Mouse (Mus musculus) neural tube, embryonic 15.5 days (tissue): ENCODE data around the gene B3gat3. TPM values are rescaled to one million over a fixed set of nuclear protein-coding genes. Genes with fewer than 3 reads are reported as not detected.
"Not testable (repeated sequence)": the region's sequence is repeated elsewhere in the genome, so short reads cannot be mapped to it uniquely, and the experiment has no call there.

Experiments used
- ATAC-seq: fragments of 200-750 bp; cut with Nextera tagmentation; 2 replicates; pipeline ENCODE4 v1.8.0; 2017; ENCODE audit warnings: mild to moderate bottlenecking, moderate TSS enrichment, moderate library complexity; ENCODE audit not compliant: low FRiP score
- H3K27ac ChIP-seq: fragments of 300-500 bp; sonication (generic); replicated peaks from 2 replicates; pipeline ENCODE4 v1.5.1; 2015; ENCODE audit warnings: mild to moderate bottlenecking, inconsistent platforms
- H3K27me3 ChIP-seq: fragments of 300-500 bp; sonication (generic); replicated peaks from 2 replicates; pipeline ENCODE4 v1.6.1; 2015; ENCODE audit warnings: inconsistent platforms
- H3K36me3 ChIP-seq: fragments of 300-500 bp; sonication (generic); 2 replicates; pipeline ENCODE4 v1.6.1; 2015; ENCODE audit warnings: inconsistent platforms
- H3K4me1 ChIP-seq: fragments of 300-500 bp; sonication (generic); 2 replicates; pipeline ENCODE4 v1.6.1; 2015; ENCODE audit warnings: inconsistent platforms
- H3K4me2 ChIP-seq: fragments of 300-500 bp; sonication (generic); 2 replicates; pipeline ENCODE4 v1.6.1; 2015; ENCODE audit warnings: inconsistent platforms, mild to moderate bottlenecking, moderate library complexity
- H3K4me3 ChIP-seq: fragments of 300-500 bp; sonication (generic); replicated peaks from 2 replicates; pipeline ENCODE4 v1.5.1; 2015; ENCODE audit warnings: mild to moderate bottlenecking, inconsistent platforms
- H3K9ac ChIP-seq: fragments of 300-500 bp; sonication (generic); replicated peaks from 2 replicates; pipeline ENCODE4 v1.6.1; 2015; ENCODE audit warnings: mild to moderate bottlenecking, inconsistent platforms
- H3K9me3 ChIP-seq: fragments of 300-500 bp; sonication (generic); replicated peaks from 2 replicates; pipeline ENCODE4 v1.6.1; 2016; ENCODE audit warnings: inconsistent platforms
- WGBS: fragments of 180-500 bp; shearing (Covaris S2); methylation state at CpG from one replicate; pipeline ENCODE4 v1.1.7; 2015; ENCODE audit warnings: mixed read lengths; 5-methylcytosine and 5-hydroxymethylcytosine counted together
- polyA plus RNA-seq: library from polyadenylated mRNA; unstranded; fragments of >200 nt; fragmentation: Nextera tagmentation; extraction: Ambion mirVana; gene quantifications from 2 replicates; pipeline ENCODE4 v1.2.1, GENCODE M21; 2015

The B3gat3 gene
- 80.4 and 89.1 TPM in 2 replicates for polyA plus RNA-seq

- Histone ChIP-seq H3K9ac (peak within 1 kb of the TSS; percentile 64), H3K4me1 (peaks cover 18% of the 10 kb centered on the region), H3K9me3 (no peaks in the 10 kb centered on the region), H3K27me3 (no peaks in the 10 kb centered on the region), H3K4me2 (peak within 1 kb of the TSS; percentile 67), H3K27ac (peak within 1 kb of the TSS; percentile 90), H3K36me3 (peaks cover 25% of the 10 kb centered on the region), H3K4me3 (peak within 1 kb of the TSS; percentile 66)
- 1% methylated on average over 50 of the region's 50 CpGs for WGBS
- peak; percentile 97 for ATAC-seq
Observed at GRCm38 (mm10) chr19:8920073-8920736, at the start of gene B3gat3. B3gat3 (plus strand) TSS chr19:8920374.

GRCm38 (mm10) chr19:8870381-8870780 lies 49.8 kb upstream of the B3gat3 start:
- WGBS: 81% methylated on average over 3 of the region's 3 CpGs
- Histone ChIP-seq H3K4me1 (peaks cover 20% of the 10 kb centered on the region), H3K36me3 (peaks cover 22% of the 10 kb centered on the region), H3K4me2 (peak overlapping the region; percentile 96; the same call in 1 of the 2 replicates)
- not testable (repeated sequence) for H3K27me3 ChIP-seq, H3K9ac ChIP-seq, H3K4me3 ChIP-seq, H3K27ac ChIP-seq, H3K9me3 ChIP-seq, ATAC-seq

GRCm38 (mm10) chr19:8870838-8871237 lies 49.3 kb upstream of the B3gat3 start:
- peak; percentile 36 for ATAC-seq
- H3K27ac ChIP-seq: peak overlapping the region; percentile 84
- H3K9me3 ChIP-seq: no peaks in the 10 kb centered on the region
- H3K4me2 ChIP-seq: peak overlapping the region; percentile 96
- peak overlapping the region; percentile 98 for H3K9ac ChIP-seq
- H3K4me3 ChIP-seq: peak overlapping the region; percentile 86
- peaks cover 20% of the 10 kb centered on the region for H3K4me1 ChIP-seq
- no peaks in the 10 kb centered on the region for H3K27me3 ChIP-seq
- peaks cover 27% of the 10 kb centered on the region for H3K36me3 ChIP-seq
- WGBS: 52% methylated on average over 9 of the region's 9 CpGs

- H3K4me1 ChIP-seq: peaks cover 20% of the 10 kb centered on the region
- under 1% methylated on average over 59 of the region's 59 CpGs for WGBS
Observed at GRCm38 (mm10) chr19:8871267-8872186, 48.6 kb upstream of the B3gat3 start, which contains the start of gene Ubxn1. Ubxn1 (plus strand) TSS chr19:8871496.

GRCm38 (mm10) chr19:8872266-8872840 lies 47.8 kb upstream of the B3gat3 start:
- Histone ChIP-seq H3K4me2 (peak overlapping the region; percentile 96), H3K9me3 (no peaks in the 10 kb centered on the region), H3K4me3 (peak overlapping the region; percentile 86), H3K27me3 (no peaks in the 10 kb centered on the region), H3K27ac (no peak overlapping the region), H3K9ac (peak overlapping the region; percentile 98), H3K4me1 (peaks cover 20% of the 10 kb centered on the region), H3K36me3 (peaks cover 41% of the 10 kb centered on the region)
- ATAC-seq: no peak
- 81% methylated on average over 10 of the region's 10 CpGs for WGBS

More at GRCm38 (mm10) chr19:8871267-8872186, 48.6 kb upstream of the B3gat3 start, which contains the start of gene Ubxn1:
- H3K4me3 ChIP-seq: peak within 1 kb of the TSS; percentile 86
- H3K4me2 ChIP-seq: peak within 1 kb of the TSS; percentile 96
- H3K9me3 ChIP-seq: no peaks in the 10 kb centered on the region
- H3K36me3 ChIP-seq: peaks cover 33% of the 10 kb centered on the region
- ATAC-seq: peak; percentile 97
- H3K9ac ChIP-seq: peak within 1 kb of the TSS; percentile 98
- no peaks in the 10 kb centered on the region for H3K27me3 ChIP-seq
- peak within 1 kb of the TSS; percentile 84 for H3K27ac ChIP-seq

- Histone ChIP-seq H3K9ac (no peak overlapping the region), H3K9me3 (no peaks in the 10 kb centered on the region), H3K4me1 (peaks cover 28% of the 10 kb centered on the region), H3K36me3 (peaks cover 46% of the 10 kb centered on the region), H3K4me2 (no peak overlapping the region), H3K27me3 (no peaks in the 10 kb centered on the region), H3K27ac (no peak overlapping the region), H3K4me3 (no peak overlapping the region)
- 93% methylated on average over 7 of the region's 7 CpGs for WGBS
- no peak for ATAC-seq
Observed at GRCm38 (mm10) chr19:8875031-8875430, 45.1 kb upstream of the B3gat3 start.

- Histone ChIP-seq H3K9ac (peak within 1 kb of the TSS; percentile 83), H3K4me1 (peaks cover 14% of the 10 kb centered on the region), H3K27me3 (no peaks in the 10 kb centered on the region), H3K27ac (peak within 1 kb of the TSS; percentile 88), H3K36me3 (peaks cover 23% of the 10 kb centered on the region), H3K9me3 (no peaks in the 10 kb centered on the region), H3K4me2 (peak within 1 kb of the TSS; percentile 93), H3K4me3 (peak within 1 kb of the TSS; percentile 68)
- peak; percentile 98 for ATAC-seq
- WGBS: under 1% methylated on average over 42 of the region's 42 CpGs
Observed at GRCm38 (mm10) chr19:8880311-8881033, 39.7 kb upstream of the B3gat3 start, which contains the start of gene Uqcc3. Uqcc3 (minus strand) TSS chr19:8880923.

GRCm38 (mm10) chr19:8881034-8881392 lies 39.2 kb upstream of the B3gat3 start:
- ATAC-seq: 0 out of 2 replicates have a peak, but pooled peaks have one; percentile 4
- WGBS: 10% methylated on average over 3 of the region's 3 CpGs
- peaks cover 14% of the 10 kb centered on the region for H3K4me1 ChIP-seq
- no peaks in the 10 kb centered on the region for H3K9me3 ChIP-seq
- H3K27ac ChIP-seq: peak overlapping the region; percentile 88; the same call in 1 of the 2 replicates
- H3K36me3 ChIP-seq: peaks cover 18% of the 10 kb centered on the region
- peak overlapping the region; percentile 68 for H3K4me3 ChIP-seq
- no peaks in the 10 kb centered on the region for H3K27me3 ChIP-seq
- H3K9ac ChIP-seq: peak overlapping the region; percentile 83
- H3K4me2 ChIP-seq: peak overlapping the region; percentile 93

- Histone ChIP-seq H3K9me3 (no peaks in the 10 kb centered on the region), H3K4me3 (no peak within 1 kb of the TSS), H3K27me3 (no peaks in the 10 kb centered on the region), H3K9ac (no peak within 1 kb of the TSS), H3K36me3 (no peaks in the 10 kb centered on the region), H3K4me1 (peaks cover 24% of the 10 kb centered on the region), H3K27ac (no peak within 1 kb of the TSS), H3K4me2 (no peak within 1 kb of the TSS)
- 78% methylated on average over 3 of the region's 3 CpGs for WGBS
- no peak for ATAC-seq
Observed at GRCm38 (mm10) chr19:8883616-8884015, 36.6 kb upstream of the B3gat3 start, which contains the start of the genes Lbhd1 and Gm49403. Lbhd1 (plus strand) TSS chr19:8883732. Gm49403 (plus strand) TSS chr19:8883930.

- peaks cover 18% of the 10 kb centered on the region for H3K4me1 ChIP-seq
- peaks cover 9% of the 10 kb centered on the region for H3K36me3 ChIP-seq
- no peak overlapping the region for H3K9ac ChIP-seq
- ATAC-seq: no peak
- no peaks in the 10 kb centered on the region for H3K27me3 ChIP-seq
- no peak overlapping the region; the same call in 1 of the 2 replicates for H3K4me2 ChIP-seq
- WGBS: 58% methylated on average over 1 of the region's 1 CpGs
- H3K4me3 ChIP-seq: no peak overlapping the region
- H3K9me3 ChIP-seq: no peaks in the 10 kb centered on the region
- no peak overlapping the region for H3K27ac ChIP-seq
Observed at GRCm38 (mm10) chr19:8886916-8887584, 33.1 kb upstream of the B3gat3 start.
